Mouse (Mus musculus) heart, adult 8-10 months (tissue): ENCODE data around the gene Tekt1. TPM values are rescaled to one million over a fixed set of nuclear protein-coding genes. Genes with fewer than 3 reads are reported as not detected.

Source experiments
- DNase-seq: peaks from one replicate; pipeline ENCODE4 v3.0.0; 2022; ENCODE audit warnings: low spot score
- total RNA-seq, 4 experiments: library from RNA; stranded (reverse); gene quantifications; 2 replicates each; pipeline ENCODE4 v1.2.4; 2022

Gene Tekt1
- total RNA-seq, result under 1 TPM in 1 of 4 experiments, not detected in 3; 0.28 TPM

DNA sequence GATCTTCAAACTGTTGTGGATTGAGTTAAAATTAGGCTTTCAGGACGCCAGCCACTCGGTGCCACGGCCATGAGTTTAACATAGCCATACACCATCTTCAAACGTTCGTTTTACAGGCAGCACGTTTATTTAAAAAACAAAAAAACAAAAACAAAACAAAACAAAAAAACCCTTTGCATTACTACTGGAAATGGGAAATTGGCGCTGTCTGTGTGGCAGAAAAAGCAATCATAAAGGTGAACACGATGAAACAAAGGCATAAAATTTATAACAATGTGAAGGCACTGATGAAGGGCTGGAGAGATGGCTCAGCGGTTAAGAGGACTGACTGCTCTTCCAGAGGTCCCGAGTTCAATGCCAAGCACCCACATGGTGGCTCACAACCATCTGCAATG, at the start of gene Tekt1:
Tekt1 (minus strand) TSS at position 96 of the 395 bp plus-strand sequence.
- no peak for DNase-seq

- DNase-seq, result no peak
These were observed 49.7 kb upstream of the Tekt1 start for GRCm38 (mm10) chr11:72411945-72412344.

DNA sequence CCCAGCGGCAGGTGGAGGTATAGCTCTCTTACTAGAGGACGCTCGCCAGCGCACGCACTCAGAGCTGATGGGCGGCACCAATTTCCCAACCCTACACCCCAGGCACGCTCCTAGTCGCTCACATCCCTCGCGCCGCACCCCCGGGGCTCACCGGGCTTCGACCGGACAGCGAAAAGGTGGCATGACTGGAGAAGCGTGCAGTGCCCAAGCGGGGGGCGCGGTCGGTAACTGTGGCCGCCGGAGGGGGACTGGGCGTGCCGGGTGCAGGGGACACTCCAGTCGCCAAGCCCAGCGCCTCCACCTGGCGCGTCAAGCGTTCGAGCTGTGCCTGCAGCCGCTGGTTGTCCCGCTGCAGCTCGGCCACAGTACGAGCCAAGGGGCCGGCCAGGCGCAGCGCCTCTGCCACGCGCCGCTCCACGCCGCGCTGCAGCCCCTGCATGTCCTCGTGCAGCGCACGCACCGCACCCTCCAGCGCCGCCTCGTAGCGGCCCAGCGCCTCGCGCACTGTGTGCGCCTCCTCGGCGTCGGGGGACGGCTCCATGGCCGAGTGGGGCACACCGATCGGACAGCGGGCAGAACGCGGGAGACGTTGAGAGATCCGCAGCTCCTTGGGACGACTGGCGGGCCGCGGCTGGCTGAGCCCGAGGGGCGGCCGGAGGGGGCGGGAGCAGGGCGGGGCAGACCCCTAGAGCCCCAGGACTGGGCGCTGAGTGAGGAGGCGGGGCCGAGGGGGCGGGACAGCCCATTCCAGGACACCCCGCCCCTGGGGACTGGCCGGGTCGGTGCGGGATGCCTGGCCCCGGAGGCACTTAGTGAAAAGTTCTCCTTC, 49.1 kb upstream of the Tekt1 start, which contains the start of gene Smtnl2:
Smtnl2 (minus strand) TSS at position 621 of the 829 bp plus-strand sequence.
- DNase-seq, result peak; percentile 88

GRCm38 (mm10) chr11:72410521-72411092, 48.4 kb upstream of the Tekt1 start:
- no peak for DNase-seq

DNA sequence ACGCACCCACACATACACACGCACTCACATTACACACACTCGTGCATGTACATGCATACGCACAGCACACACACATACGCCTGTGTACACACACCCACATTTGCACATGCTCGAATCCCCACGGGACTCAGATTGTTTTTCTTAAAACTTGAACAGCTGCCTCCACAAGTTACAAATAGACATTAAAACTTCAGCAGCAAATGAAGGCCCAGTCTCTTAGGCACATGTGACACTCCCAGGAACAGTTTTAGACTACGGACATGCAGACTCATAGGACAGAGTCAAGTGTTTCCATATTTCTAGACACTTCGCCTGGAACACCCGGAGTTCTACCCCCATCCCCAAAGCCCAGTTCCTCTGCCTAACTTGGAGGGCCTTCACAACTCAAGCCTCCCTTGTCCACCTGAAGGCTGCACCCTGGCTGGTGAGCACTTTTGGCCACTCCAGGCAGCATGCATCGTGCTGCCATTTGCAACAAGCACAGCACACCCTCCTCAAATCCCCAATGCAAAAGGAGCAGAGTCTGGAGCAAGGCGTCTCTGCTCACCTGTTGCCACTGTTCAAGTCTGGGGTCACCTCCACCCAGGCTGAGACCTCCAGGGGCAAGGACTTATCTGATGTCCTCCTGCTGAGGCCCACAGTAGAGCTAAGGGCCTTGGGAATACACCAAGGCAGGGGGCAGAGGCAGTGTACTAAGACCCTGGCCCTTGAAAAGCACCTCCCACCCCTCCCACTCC, 47.6 kb upstream of the Tekt1 start:
- no peak for DNase-seq

- DNase-seq, result no peak
These were observed 46.4 kb upstream of the Tekt1 start for GRCm38 (mm10) chr11:72408451-72409170.

GRCm38 (mm10) chr11:72407574-72407973, 45.3 kb upstream of the Tekt1 start:
- peak; percentile 58 for DNase-seq

- DNase-seq, result no peak
These were observed 44.8 kb upstream of the Tekt1 start for GRCm38 (mm10) chr11:72407081-72407480.

DNA sequence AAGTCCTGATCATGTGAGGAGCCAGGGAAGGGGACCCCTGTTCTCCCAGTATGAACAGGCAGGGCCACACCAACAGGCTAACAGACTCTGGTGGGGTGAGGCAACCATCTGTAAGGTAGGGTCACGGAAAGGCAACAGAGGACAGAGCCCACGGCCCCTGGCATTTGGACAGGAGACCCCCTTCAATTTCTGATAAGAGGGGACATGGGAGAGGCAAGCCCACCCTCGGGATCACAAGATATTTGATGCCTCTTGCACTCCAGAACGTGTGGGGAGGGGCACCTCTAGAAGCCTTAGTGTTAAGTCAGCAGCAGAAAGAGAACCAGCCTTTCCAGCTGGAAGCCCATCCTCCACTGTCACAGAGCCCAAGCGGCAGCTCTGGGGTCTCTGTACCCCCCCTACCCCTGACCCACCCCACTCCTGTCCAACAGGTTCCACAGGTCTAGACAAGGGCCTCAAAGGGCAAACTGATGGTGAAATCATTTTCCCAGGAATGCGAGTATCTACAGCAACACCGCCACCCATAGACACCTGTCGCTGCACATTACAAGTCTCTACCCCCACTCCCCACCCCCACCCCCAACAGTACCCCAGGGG, 43.9 kb upstream of the Tekt1 start:
- DNase-seq, result no peak

- DNase-seq, result no peak
These were observed 43.3 kb upstream of the Tekt1 start for GRCm38 (mm10) chr11:72405532-72405931.

DNA sequence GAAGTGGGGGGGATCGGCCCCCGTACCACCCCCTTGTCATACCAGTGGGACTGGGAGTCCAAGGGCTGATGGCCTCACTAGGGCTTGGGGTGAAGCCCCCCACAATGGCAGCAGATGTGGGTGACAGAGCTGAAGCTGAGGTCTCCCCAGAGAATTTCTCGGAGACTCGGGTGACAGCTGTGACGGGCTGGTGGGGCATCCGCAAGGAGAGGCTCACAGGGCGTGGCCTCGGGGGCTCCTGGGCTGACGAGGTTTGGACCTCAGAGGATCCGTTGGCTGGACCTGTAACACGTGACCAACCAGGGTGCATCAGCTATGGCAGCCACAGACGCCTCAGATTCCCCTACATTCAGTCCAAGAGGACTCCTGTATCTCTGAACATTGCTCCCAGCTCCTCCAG, 40.7 kb upstream of the Tekt1 start:
- DNase-seq, result no peak

- no peak for DNase-seq
These were observed 39.8 kb upstream of the Tekt1 start for GRCm38 (mm10) chr11:72402017-72402416.

- no peak for DNase-seq
These were observed 38.8 kb upstream of the Tekt1 start for GRCm38 (mm10) chr11:72401068-72401467.

DNA sequence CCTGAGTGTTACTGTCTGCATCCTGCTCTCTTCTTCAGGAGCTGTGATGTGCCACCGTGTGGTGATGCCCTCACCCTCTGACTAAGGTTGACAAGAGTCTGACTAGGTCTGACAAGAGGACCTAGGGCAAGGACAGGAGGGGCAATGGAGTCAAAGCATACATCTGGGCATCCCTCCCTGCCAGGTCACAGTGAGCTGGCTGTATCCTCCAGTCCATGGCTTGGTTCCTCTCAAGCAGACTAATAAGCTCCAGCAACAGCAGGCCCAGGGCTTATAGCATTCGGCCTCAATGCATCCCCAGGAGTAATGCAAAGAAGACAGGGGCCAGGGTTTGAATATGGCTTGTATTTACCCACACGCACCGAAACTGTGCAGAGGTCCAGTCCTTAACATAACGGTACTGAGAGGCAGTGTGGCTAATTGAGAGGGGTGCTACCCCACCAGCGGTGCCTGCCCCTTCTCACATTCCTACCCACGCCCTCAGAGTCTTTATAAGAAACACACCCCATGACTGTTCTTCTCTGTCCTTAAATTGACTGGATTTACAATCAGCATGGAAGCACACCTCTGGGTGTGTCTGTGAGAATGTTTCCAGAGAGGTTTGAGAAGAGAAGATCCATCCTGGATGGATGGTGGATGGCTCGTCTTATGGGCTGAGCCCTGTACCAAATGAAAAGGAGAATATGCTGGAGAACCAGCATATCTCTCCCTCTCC, 35.7 kb upstream of the Tekt1 start:
- no peak for DNase-seq

- DNase-seq, result peak; percentile 90
These were observed 34.8 kb upstream of the Tekt1 start for GRCm38 (mm10) chr11:72397072-72397471.

- peak; percentile 67 for DNase-seq
These were observed 34.4 kb upstream of the Tekt1 start for GRCm38 (mm10) chr11:72396621-72397020.

- DNase-seq, result no peak
These were observed 33.4 kb upstream of the Tekt1 start for GRCm38 (mm10) chr11:72395652-72396051.

GRCm38 (mm10) chr11:72394694-72395093, 32.5 kb upstream of the Tekt1 start:
- DNase-seq, result no peak

- DNase-seq, result no peak
These were observed 31.4 kb upstream of the Tekt1 start for GRCm38 (mm10) chr11:72393669-72394068.

- DNase-seq, result no peak
These were observed 31.0 kb upstream of the Tekt1 start for GRCm38 (mm10) chr11:72393243-72393642.

GRCm38 (mm10) chr11:72391181-72391580, 28.9 kb upstream of the Tekt1 start:
- no peak for DNase-seq
